Mouse (Mus musculus): ENCODE measurements around the gene Sez6l.

GRCm38 (mm10) chr5:112371933-112372332 is 205.1 kb downstream of the Sez6l start:
- TF ChIP-seq POLR2A (IDR thresholded peaks at IDR 0.05; ENCODE audit: low read depth, low read length), result no peak
- TF ChIP-seq CTCF (conservative IDR thresholded peaks at IDR 0.05; ENCODE audit: insufficient read depth, insufficient read length, low read depth, low read length), result no peak

Data from kidney, adult 2 months (tissue).